Mouse (Mus musculus): ENCODE data around the gene Setd7. TPM values are rescaled to one million over a fixed set of nuclear protein-coding genes. Genes with fewer than 3 reads are reported as not detected.

Gene Setd7
- polyA plus RNA-seq, 1 experiment from 2014 or later: 4.5 TPM

- Histone ChIP-seq H3K27me3 (no peaks in the 10 kb centered on the region), H3K4me3 (no peak overlapping the region), H3K4me2 (replicated peaks) (no peak overlapping the region), H3K4me1 (no peaks in the 10 kb centered on the region), H3K9ac (no peak overlapping the region), H3K36me3 (peaks cover 9% of the 10 kb centered on the region; the same call in 1 of the 2 replicates), H3K27ac (no peak overlapping the region), H3K9me3 (replicated peaks) (no peaks in the 10 kb centered on the region)
- 86% methylated on average over 5 of the region's 5 CpGs for WGBS
- ATAC-seq (ENCODE audit: low FRiP score): no peak
Observed at GRCm38 (mm10) chr3:51498659-51499058, 62.0 kb downstream of the Setd7 start.

GRCm38 (mm10) chr3:51497978-51498377 lies 62.7 kb downstream of the Setd7 start:
- Histone ChIP-seq H3K27me3 (no peaks in the 10 kb centered on the region), H3K36me3 (peaks cover 14% of the 10 kb centered on the region; the same call in 1 of the 2 replicates), H3K27ac (no peak overlapping the region), H3K4me2 (replicated peaks) (no peak overlapping the region), H3K9ac (no peak overlapping the region), H3K4me1 (no peaks in the 10 kb centered on the region), H3K9me3 (replicated peaks) (no peaks in the 10 kb centered on the region), H3K4me3 (no peak overlapping the region)
- 94% methylated on average over 1 of the region's 1 CpGs for WGBS
- ATAC-seq (ENCODE audit: low FRiP score): no peak

- Histone ChIP-seq H3K4me1 (no peaks in the 10 kb centered on the region), H3K27ac (no peak overlapping the region), H3K4me2 (replicated peaks) (no peak overlapping the region), H3K4me3 (no peak overlapping the region), H3K9me3 (replicated peaks) (no peaks in the 10 kb centered on the region), H3K9ac (no peak overlapping the region), H3K27me3 (no peaks in the 10 kb centered on the region), H3K36me3 (peaks cover 14% of the 10 kb centered on the region; the same call in 1 of the 2 replicates)
- 94% methylated on average over 9 of the region's 9 CpGs for WGBS
- no peak for ATAC-seq (ENCODE audit: low FRiP score)
Observed at GRCm38 (mm10) chr3:51495646-51496045, 65.0 kb downstream of the Setd7 start.

GRCm38 (mm10) chr3:51494466-51494865 lies 66.2 kb downstream of the Setd7 start:
- ATAC-seq (ENCODE audit: low FRiP score): no peak
- H3K9me3 ChIP-seq (replicated peaks): no peaks in the 10 kb centered on the region
- H3K27ac ChIP-seq: no peak overlapping the region
- no peak overlapping the region for H3K9ac ChIP-seq
- 92% methylated on average over 2 of the region's 2 CpGs for WGBS
- no peaks in the 10 kb centered on the region for H3K27me3 ChIP-seq
- peaks cover 14% of the 10 kb centered on the region; the same call in 1 of the 2 replicates for H3K36me3 ChIP-seq
- no peaks in the 10 kb centered on the region for H3K4me1 ChIP-seq
- H3K4me3 ChIP-seq: no peak overlapping the region
- H3K4me2 ChIP-seq (replicated peaks): no peak overlapping the region

- H3K36me3 ChIP-seq: peaks cover 14% of the 10 kb centered on the region; the same call in 1 of the 2 replicates
- no peaks in the 10 kb centered on the region for H3K4me1 ChIP-seq
- no peak overlapping the region for H3K4me3 ChIP-seq
- no peaks in the 10 kb centered on the region for H3K9me3 ChIP-seq (replicated peaks)
- ATAC-seq (ENCODE audit: low FRiP score): no peak
- WGBS: 90% methylated on average over 13 of the region's 13 CpGs
- no peak overlapping the region for H3K9ac ChIP-seq
- no peak overlapping the region for H3K27ac ChIP-seq
- H3K27me3 ChIP-seq: no peaks in the 10 kb centered on the region
- H3K4me2 ChIP-seq (replicated peaks): no peak overlapping the region
Observed at GRCm38 (mm10) chr3:51493272-51493838, 67.3 kb downstream of the Setd7 start.

- Histone ChIP-seq H3K36me3 (peaks cover 11% of the 10 kb centered on the region; the same call in 1 of the 2 replicates), H3K4me2 (replicated peaks) (no peak overlapping the region), H3K4me1 (peaks cover 9% of the 10 kb centered on the region), H3K9ac (no peak overlapping the region), H3K27me3 (no peaks in the 10 kb centered on the region), H3K9me3 (replicated peaks) (no peaks in the 10 kb centered on the region), H3K4me3 (no peak overlapping the region), H3K27ac (no peak overlapping the region)
- no peak for ATAC-seq (ENCODE audit: low FRiP score)
- WGBS: 82% methylated on average over 7 of the region's 7 CpGs
Observed at GRCm38 (mm10) chr3:51490088-51490753, 70.5 kb downstream of the Setd7 start.

- Histone ChIP-seq H3K27ac (no peak overlapping the region), H3K4me3 (no peak overlapping the region), H3K9ac (no peak overlapping the region), H3K4me1 (peaks cover 23% of the 10 kb centered on the region), H3K4me2 (replicated peaks) (no peak overlapping the region), H3K9me3 (replicated peaks) (no peaks in the 10 kb centered on the region), H3K36me3 (no peaks in the 10 kb centered on the region), H3K27me3 (no peaks in the 10 kb centered on the region)
- ATAC-seq (ENCODE audit: low FRiP score): no peak
- WGBS: 89% methylated on average over 4 of the region's 4 CpGs
Observed at GRCm38 (mm10) chr3:51486491-51487195, 74.0 kb downstream of the Setd7 start.

GRCm38 (mm10) chr3:51485347-51485746 lies 75.3 kb downstream of the Setd7 start:
- no peak for ATAC-seq (ENCODE audit: low FRiP score)
- Histone ChIP-seq H3K27ac (no peak overlapping the region), H3K4me1 (peaks cover 23% of the 10 kb centered on the region), H3K4me3 (peak overlapping the region; percentile 63), H3K27me3 (no peaks in the 10 kb centered on the region), H3K36me3 (no peaks in the 10 kb centered on the region), H3K9ac (no peak overlapping the region), H3K9me3 (replicated peaks) (no peaks in the 10 kb centered on the region), H3K4me2 (replicated peaks) (peak overlapping the region; percentile 82)
- 81% methylated on average over 4 of the region's 4 CpGs for WGBS

GRCm38 (mm10) chr3:51484370-51484769 lies 76.3 kb downstream of the Setd7 start:
- Histone ChIP-seq H3K4me3 (peak overlapping the region; percentile 63), H3K9me3 (replicated peaks) (no peaks in the 10 kb centered on the region), H3K4me1 (peaks cover 23% of the 10 kb centered on the region), H3K36me3 (no peaks in the 10 kb centered on the region), H3K27me3 (no peaks in the 10 kb centered on the region), H3K9ac (peak overlapping the region; percentile 80), H3K4me2 (replicated peaks) (peak overlapping the region; percentile 82), H3K27ac (peak overlapping the region; percentile 90)
- under 1% methylated on average over 33 of the region's 33 CpGs for WGBS
- peak; percentile 62 for ATAC-seq (ENCODE audit: low FRiP score)

- under 1% methylated on average over 64 of the region's 70 CpGs for WGBS
- no peaks in the 10 kb centered on the region for H3K36me3 ChIP-seq
- peak within 1 kb of the TSS; percentile 80 for H3K9ac ChIP-seq
- peak; percentile 96 for ATAC-seq (ENCODE audit: low FRiP score)
- no peaks in the 10 kb centered on the region for H3K27me3 ChIP-seq
- peak within 1 kb of the TSS; percentile 63 for H3K4me3 ChIP-seq
- H3K4me1 ChIP-seq: peaks cover 23% of the 10 kb centered on the region
- H3K4me2 ChIP-seq (replicated peaks): peak within 1 kb of the TSS; percentile 82
- peak within 1 kb of the TSS; percentile 90 for H3K27ac ChIP-seq
- no peaks in the 10 kb centered on the region for H3K9me3 ChIP-seq (replicated peaks)
Observed at GRCm38 (mm10) chr3:51483741-51484359, 76.8 kb downstream of the Setd7 start, which contains the start of gene Rab33b. TSS of gene Rab33b (plus strand) at chr3:51483920.

- WGBS: 82% methylated on average over 3 of the region's 3 CpGs
- no peaks in the 10 kb centered on the region for H3K9me3 ChIP-seq (replicated peaks)
- peak overlapping the region; percentile 82 for H3K4me2 ChIP-seq (replicated peaks)
- no peak overlapping the region for H3K27ac ChIP-seq
- peak overlapping the region; percentile 63 for H3K4me3 ChIP-seq
- no peak for ATAC-seq (ENCODE audit: low FRiP score)
- H3K4me1 ChIP-seq: peaks cover 23% of the 10 kb centered on the region
- H3K27me3 ChIP-seq: no peaks in the 10 kb centered on the region
- H3K9ac ChIP-seq: peak overlapping the region; percentile 80
- no peaks in the 10 kb centered on the region for H3K36me3 ChIP-seq
Observed at GRCm38 (mm10) chr3:51482781-51483180, 77.9 kb downstream of the Setd7 start.

- H3K4me1 ChIP-seq: peaks cover 23% of the 10 kb centered on the region
- H3K27ac ChIP-seq: no peak overlapping the region
- no peak overlapping the region for H3K4me3 ChIP-seq
- H3K36me3 ChIP-seq: no peaks in the 10 kb centered on the region
- 50% methylated on average over 3 of the region's 3 CpGs for WGBS
- H3K9me3 ChIP-seq (replicated peaks): no peaks in the 10 kb centered on the region
- no peaks in the 10 kb centered on the region for H3K27me3 ChIP-seq
- no peak for ATAC-seq (ENCODE audit: low FRiP score)
- no peak overlapping the region for H3K4me2 ChIP-seq (replicated peaks)
- no peak overlapping the region for H3K9ac ChIP-seq
Observed at GRCm38 (mm10) chr3:51481881-51482280, 78.8 kb downstream of the Setd7 start.

Data from hindbrain, embryonic 12.5 days (tissue).